Mouse (Mus musculus): ENCODE measurements around the gene Anxa6.
A peak's percentile ranks its signal among the peaks of the same experiment; 100 is the strongest.

The Anxa6 gene

GRCm38 (mm10) chr11:55033040-55033660 lies at the start of gene Anxa6:
Gene Anxa6 (minus strand): TSS chr11:55033445.
- peak; percentile 70 for DNase-seq (ENCODE audit: low spot score)

- no peak for DNase-seq (ENCODE audit: low spot score)
Measured at GRCm38 (mm10) chr11:55081206-55081605, 48.0 kb upstream of the Anxa6 start.

- DNase-seq (ENCODE audit: low spot score), result peak; percentile 56
Measured at GRCm38 (mm10) chr11:55079180-55079579, 45.9 kb upstream of the Anxa6 start.

GRCm38 (mm10) chr11:55078502-55078901 lies 45.3 kb upstream of the Anxa6 start:
- DNase-seq (ENCODE audit: low spot score), result no peak

GRCm38 (mm10) chr11:55077331-55078231 lies 44.3 kb upstream of the Anxa6 start, which contains the start of gene Ccdc69:
Gene Ccdc69 (minus strand): TSS chr11:55078131.
- DNase-seq (ENCODE audit: low spot score), result peak; percentile 64

DNA sequence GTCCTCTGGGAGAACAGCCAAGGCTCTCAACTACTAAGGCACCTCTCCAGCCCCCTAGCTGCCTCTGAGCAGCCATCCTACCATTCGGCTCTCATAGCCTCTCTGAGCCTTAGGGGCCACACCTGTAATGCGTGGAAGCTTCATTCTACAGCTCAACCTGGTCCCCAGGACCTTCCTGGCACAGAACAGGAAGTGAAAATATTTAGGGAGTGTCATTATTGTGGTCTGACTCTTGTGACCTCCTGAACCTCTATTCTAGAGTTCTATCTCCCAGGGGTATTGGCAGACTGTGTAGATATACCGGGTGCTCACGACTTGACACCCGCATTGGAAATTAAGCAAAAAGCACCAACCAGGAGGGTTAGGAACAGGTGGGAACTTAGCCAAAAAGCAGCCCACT lies 43.0 kb upstream of the Anxa6 start:
- DNase-seq (ENCODE audit: low spot score), result no peak

GRCm38 (mm10) chr11:55075602-55076001 lies 42.4 kb upstream of the Anxa6 start:
- no peak for DNase-seq (ENCODE audit: low spot score)

GRCm38 (mm10) chr11:55073191-55073590 lies 39.9 kb upstream of the Anxa6 start:
- DNase-seq (ENCODE audit: low spot score), result no peak

DNA sequence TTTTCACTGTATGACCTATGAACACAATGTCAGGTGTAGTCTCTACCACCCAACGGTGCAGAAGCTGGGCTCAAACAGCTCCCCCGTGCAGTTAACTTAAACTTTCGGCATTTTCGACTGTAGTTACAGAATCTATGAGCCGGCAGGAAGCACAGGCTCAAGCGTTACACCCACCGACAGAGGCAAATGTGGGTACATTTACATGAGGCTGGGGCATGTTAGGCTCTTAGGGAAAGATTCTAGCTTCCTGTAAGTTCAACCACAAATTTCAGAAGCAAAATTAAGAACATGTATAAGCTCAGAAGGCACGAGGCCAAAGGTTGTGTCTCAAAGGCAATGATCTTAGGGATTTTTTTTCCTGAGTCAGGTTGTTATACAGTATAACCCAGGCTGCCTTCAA lies 39.2 kb upstream of the Anxa6 start:
- no peak for DNase-seq (ENCODE audit: low spot score)

DNA sequence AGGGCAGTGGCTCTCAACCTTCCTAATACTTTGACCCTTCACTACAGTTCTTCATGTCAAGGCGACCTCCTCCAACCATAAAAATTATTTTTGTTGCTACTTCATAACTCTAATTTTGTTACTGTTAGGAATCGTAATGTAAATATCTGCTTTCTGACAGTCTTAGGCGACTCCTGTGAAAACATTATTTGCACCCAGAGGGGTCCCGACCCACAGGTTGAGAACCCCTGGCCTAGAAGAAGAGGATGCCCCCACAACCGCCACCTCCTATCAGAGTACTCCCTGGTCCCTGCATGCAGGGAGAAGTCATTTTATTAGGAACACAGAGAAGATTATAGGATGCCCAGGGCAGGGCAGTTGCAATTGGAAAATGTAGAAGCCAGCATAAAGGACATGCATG lies 38.1 kb upstream of the Anxa6 start:
- DNase-seq (ENCODE audit: low spot score), result no peak

DNA sequence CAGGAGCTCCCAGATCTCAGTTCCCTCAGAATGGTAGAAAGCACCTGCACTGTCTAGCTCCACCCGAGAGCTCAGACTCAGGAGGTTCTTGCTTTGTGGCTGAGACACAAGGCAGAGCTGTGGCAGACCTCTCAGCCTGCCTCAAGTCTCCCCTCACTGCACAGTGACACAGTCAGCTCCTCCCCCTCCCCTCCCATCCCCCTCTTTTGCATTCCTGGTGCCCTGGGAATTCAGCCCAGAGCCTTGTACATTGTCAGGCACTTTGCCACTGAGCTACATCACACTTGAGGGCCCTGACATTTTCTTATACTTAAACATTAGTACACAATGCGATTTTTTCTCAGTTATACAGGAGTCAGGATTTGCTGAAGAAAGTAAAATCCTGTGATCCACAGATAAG lies 35.8 kb upstream of the Anxa6 start:
- DNase-seq (ENCODE audit: low spot score), result no peak

DNA sequence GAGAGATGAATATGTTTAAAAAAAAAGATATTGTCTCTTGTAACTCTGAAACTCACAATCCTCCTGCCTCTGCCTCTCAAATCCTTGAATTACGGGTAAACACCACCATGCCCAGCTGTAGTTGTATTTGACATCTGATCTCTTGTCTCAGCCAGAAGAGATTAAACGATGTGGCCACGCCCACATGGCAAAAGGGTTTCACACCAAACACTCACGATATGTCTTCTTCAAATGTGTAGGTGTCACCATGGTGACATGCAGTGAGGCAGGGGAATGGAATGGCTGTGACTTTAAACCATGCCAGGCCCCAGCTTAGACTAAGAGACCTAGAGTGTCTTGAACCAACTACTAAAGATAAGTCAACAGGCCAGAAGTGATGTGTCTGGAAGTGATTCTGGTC lies 33.7 kb upstream of the Anxa6 start:
- DNase-seq (ENCODE audit: low spot score), result no peak

DNA sequence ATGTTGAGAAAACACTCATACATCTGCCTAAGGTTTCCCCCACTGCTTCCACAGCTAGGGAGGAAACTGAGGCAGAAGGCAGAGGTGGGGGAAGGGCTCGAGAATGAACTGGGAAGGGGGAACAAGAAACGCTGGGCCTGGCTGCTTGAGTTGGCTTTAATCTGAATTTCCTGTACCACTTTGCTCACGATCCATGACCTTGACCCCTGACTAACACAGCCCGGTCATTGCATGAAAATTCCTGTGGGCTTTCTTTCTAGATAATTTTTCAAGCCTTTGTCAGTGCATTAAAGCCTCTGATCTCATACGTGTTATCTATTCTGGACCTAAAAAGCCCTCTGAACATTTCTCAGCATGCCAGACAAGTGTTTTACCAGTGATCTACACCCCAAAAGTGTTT lies 29.6 kb upstream of the Anxa6 start:
- no peak for DNase-seq (ENCODE audit: low spot score)

DNA sequence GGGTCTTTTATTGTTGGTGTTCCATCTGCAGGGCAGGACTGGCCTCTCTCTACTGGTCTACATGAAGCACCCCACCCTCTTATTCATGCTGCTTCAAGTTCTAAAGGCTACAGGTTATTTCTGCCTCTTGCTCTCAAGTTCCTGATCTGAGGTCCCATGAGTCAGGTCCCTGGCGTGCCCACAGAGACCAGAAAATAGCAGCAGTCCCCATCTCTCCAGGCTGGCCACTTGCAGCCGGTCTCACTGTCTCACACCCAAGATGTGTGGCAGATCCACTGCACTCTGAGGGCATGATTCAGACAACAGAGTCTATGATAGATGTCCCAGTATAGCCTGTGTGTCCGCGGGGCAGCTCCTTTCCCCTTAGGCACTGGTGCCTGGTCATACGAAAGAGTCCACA lies 27.6 kb upstream of the Anxa6 start:
- DNase-seq (ENCODE audit: low spot score), result no peak

GRCm38 (mm10) chr11:55057511-55057910 lies 24.3 kb upstream of the Anxa6 start:
- no peak for DNase-seq (ENCODE audit: low spot score)

GRCm38 (mm10) chr11:55050837-55051510 lies 17.7 kb upstream of the Anxa6 start:
- DNase-seq (ENCODE audit: low spot score), result no peak

DNA sequence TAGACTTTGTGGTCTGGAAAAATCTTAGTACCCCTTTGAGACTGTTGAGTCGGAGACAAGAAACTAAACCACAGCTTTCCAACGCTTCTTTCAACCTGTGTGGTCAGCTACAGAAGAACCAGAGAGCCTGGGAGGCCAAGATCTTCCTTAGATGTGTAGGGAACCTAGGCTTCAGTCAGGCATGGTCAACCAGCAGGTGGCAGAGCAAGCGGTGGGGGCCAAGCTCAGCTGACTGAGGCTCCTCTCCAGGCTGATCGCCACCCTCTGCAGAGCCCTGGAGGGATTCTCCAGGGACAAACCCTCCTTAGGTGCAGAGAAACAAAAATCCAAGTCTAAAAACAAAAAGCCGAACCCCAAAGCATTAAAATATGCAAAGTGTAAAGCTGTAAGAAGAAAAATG lies 13.4 kb upstream of the Anxa6 start:
- no peak for DNase-seq (ENCODE audit: low spot score)

DNA sequence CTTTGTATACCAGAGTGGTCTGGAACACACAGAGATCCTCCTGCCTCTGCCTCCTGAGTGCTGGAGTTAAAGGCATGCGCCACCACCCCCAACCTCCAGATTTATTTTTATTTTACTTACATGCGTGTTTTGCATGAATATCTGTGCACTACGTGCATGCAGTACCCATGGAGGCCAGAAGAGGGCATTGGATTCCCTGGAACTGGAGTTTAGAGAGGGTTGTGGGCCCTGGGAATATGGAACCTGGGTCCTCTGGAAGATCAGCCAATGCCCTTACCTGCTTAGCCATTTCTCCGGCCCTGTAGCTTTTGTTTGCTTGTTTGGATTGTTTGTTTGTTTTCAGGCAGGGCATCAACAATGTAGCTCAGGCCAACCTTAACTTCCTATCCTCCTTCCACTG lies 8.1 kb upstream of the Anxa6 start:
- no peak for DNase-seq (ENCODE audit: low spot score)

DNA sequence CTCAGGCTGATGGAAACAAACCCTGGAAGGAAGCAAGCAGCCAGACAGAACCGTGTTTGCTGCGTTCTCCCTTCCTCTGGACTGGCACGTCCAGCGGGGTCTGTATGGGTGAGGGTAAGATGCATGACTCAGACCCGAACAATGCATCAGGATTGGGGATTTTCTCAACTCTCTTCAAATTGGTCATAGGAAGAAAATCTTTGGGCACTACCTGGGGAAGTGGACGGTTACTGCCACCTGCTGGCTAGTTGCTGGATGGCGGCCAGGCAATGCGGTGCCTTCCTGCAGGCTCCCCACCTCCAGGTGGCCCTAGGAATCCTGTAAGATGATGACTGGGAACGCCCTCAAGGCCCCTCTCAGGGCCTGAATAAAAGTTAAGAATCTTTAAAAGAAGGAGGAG lies 6.3 kb upstream of the Anxa6 start:
- peak; percentile 58 for DNase-seq (ENCODE audit: low spot score)

GRCm38 (mm10) chr11:55036601-55037000 lies 3.4 kb upstream of the Anxa6 start:
- DNase-seq (ENCODE audit: low spot score), result no peak

DNA sequence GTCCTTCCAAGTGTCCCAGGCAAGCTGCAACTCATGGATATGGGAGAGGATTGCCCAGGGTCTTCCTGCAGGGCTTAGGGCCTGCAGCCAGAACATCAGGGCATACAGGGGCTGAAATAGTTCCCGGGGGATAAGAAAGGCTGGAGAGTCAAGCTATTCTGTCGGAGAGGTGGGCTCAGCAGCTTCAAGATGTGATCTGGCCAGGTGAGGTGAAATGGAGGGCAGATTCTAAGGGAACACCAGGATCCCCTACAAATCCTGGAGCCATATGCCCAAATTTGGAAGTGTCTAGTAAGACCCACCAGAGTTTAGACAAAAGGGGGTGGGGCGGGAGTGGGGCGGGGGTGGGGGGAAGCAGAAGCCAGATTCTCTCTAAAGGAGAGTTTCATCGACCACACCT lies 959 bp downstream of the Anxa6 start:
- no peak for DNase-seq (ENCODE audit: low spot score)

- no peak for DNase-seq (ENCODE audit: low spot score)
Measured at GRCm38 (mm10) chr11:55031991-55032280, 1.3 kb downstream of the Anxa6 start.
